Mouse (Mus musculus): ENCODE results near the gene Kat2b.

DNA sequence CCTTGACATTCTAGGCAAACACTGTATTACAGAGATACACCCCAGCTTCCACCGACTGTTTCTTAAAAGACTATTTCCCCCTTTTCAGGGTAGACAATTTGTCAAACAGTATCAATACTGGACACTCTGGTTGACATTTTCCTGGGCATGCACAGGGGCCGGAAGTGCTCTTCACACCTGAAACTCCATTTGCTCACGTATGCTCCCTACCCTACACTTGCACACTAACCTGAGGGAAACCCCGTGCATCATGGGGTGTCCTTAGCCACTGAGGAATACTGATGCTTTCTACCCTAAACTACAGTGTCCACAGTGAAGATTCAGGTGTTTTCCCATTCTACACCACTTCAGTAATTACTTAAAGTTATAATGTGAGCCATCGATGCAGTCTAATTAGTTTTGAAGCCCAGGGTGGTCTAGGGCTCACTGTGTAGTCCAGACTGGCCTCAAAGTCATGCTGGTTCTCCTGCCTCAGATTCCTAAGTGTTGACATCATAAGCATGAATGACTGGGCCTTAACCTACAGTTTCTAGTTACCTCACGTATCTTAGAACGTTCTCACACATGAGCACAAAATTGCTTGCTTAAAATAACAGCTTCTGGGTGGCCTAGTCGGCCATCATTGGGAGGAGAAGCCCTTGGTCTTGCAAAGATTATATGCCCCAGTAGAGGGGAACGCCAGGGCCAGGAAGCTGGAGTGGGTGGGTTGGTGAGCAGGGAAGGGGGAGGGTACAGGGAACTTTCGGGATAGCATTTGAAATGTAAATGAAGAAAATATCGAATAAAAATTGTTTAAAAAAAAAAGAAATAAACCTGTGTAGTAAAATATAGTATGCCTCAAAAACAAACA, 30.5 kb downstream of the Kat2b start:
- TF ChIP-seq NELFE (IDR thresholded peaks at IDR 0.05; ENCODE audit: low read depth, low read length) (no peak), CTCF (IDR thresholded peaks at IDR 0.05 in 2 of 3, conservative IDR thresholded peaks at IDR 0.05 in 1 of 3; ENCODE audit: control insufficient read depth in 1 of 3, insufficient read depth in 1 of 3, low read depth in 2 of 3, low read length in 3 of 3, poor library complexity in 1 of 3, severe bottlenecking in 1 of 3) (no peak)

Measured in MEL (cell line).